In genomic region chr12:5285579-5285978, GRCm38 (mm10) we compare ENCODE assay signal across 22 mouse cellular contexts.
DNase-seq lines count a peak whose midpoint lies in the region; ATAC-seq and TF ChIP-seq lines count a peak whose summit lies in the region.
"Had no signal": no experiment of that assay in that cellular context is flagged by ENCODE, and none has a peak within 500 bp of the region (broad histone marks: within the 10 kb centered on the region; RNA-seq: fewer than 3 reads in every experiment).

No protein-coding gene starts in this region.

- no peak overlapping the region for H3K9ac ChIP-seq in midbrain, embryonic 15.5 days
- no peak overlapping the region for H3K9ac ChIP-seq in midbrain, embryonic 11.5 days (ENCODE audit: low read length)
- H3K9ac ChIP-seq in neural tube, embryonic 14.5 days (replicated peaks; ENCODE audit: low read depth, low read length) = no peak overlapping the region
- H3K9ac ChIP-seq: heart, embryonic 12.5 days; hindbrain, embryonic 13.5 days; limb, embryonic 12.5 days; liver, embryonic 15.5 days; midbrain, embryonic 12.5 days had no signal

- no peaks in the 10 kb centered on the region for H3K36me3 ChIP-seq in midbrain, embryonic 15.5 days (replicated peaks)
- no peaks in the 10 kb centered on the region for H3K36me3 ChIP-seq in midbrain, embryonic 11.5 days (ENCODE audit: control insufficient read depth, insufficient read depth, low read length)
- no peaks in the 10 kb centered on the region for H3K36me3 ChIP-seq in neural tube, embryonic 14.5 days (ENCODE audit: control insufficient read depth, insufficient read depth, low read length)
- H3K36me3 ChIP-seq: heart, embryonic 12.5 days; hindbrain, embryonic 13.5 days; limb, embryonic 12.5 days; liver, embryonic 15.5 days; midbrain, embryonic 12.5 days had no signal

- no peak overlapping the region for H3K4me2 ChIP-seq in midbrain, embryonic 15.5 days
- H3K4me2 ChIP-seq in midbrain, embryonic 11.5 days = no peak overlapping the region
- no peak overlapping the region for H3K4me2 ChIP-seq in neural tube, embryonic 14.5 days (ENCODE audit: low read depth, low read length)
- H3K4me2 ChIP-seq: heart, embryonic 12.5 days; hindbrain, embryonic 13.5 days; limb, embryonic 12.5 days; liver, embryonic 15.5 days; midbrain, embryonic 12.5 days had no signal

- DNase-seq in layer of hippocampus, adult 2 months (ENCODE audit: low spot score in 2 of 2) = no peak
- DNase-seq in layer of hippocampus, postnatal 36 days = no peak
- DNase-seq in midbrain, embryonic 11.5 days (ENCODE audit: low spot score, missing footprints) = no peak
- DNase-seq in brain, adult 2 months (ENCODE audit: low read depth, low spot score) = peak; percentile 80
- DNase-seq in urinary bladder, postnatal 36 days (ENCODE audit: low spot score in 2 of 2) = no peak
- DNase-seq: adrenal gland, postnatal 14 days; cerebellum, adult 18-20 months; cerebellum, postnatal 10 days; heart, adult 2 months; heart, postnatal 4 days; layer of hippocampus, adult 9-11 months; lung, postnatal 36 days had no signal

- 85% methylated on average over 11 of the region's 11 CpGs for WGBS in midbrain, embryonic 15.5 days
- WGBS in midbrain, embryonic 11.5 days = 90% methylated on average over 11 of the region's 11 CpGs
- 72% methylated on average over 11 of the region's 11 CpGs for WGBS in neural tube, embryonic 14.5 days

- no peaks in the 10 kb centered on the region for H3K27me3 ChIP-seq in midbrain, embryonic 15.5 days (replicated peaks)
- no peaks in the 10 kb centered on the region for H3K27me3 ChIP-seq in midbrain, embryonic 11.5 days (ENCODE audit: control insufficient read depth, insufficient read depth, low read length)
- no peaks in the 10 kb centered on the region for H3K27me3 ChIP-seq in neural tube, embryonic 14.5 days (ENCODE audit: control insufficient read depth, insufficient read depth, low read length)
- H3K27me3 ChIP-seq: heart, embryonic 12.5 days; hindbrain, embryonic 13.5 days; limb, embryonic 12.5 days; liver, embryonic 15.5 days; midbrain, embryonic 12.5 days had no signal

- H3K4me1 ChIP-seq in midbrain, embryonic 15.5 days = peaks cover 5% of the 10 kb centered on the region; the same call in 1 of the 2 replicates
- H3K4me1 ChIP-seq in midbrain, embryonic 11.5 days (ENCODE audit: control insufficient read depth, insufficient read depth, low read length) = no peaks in the 10 kb centered on the region
- H3K4me1 ChIP-seq in neural tube, embryonic 14.5 days (ENCODE audit: control insufficient read depth, insufficient read depth, low read length) = 0 out of 2 replicates have a peak, but pooled peaks cover 2% of the 10 kb centered on the region
- H3K4me1 ChIP-seq: liver, embryonic 15.5 days; midbrain, embryonic 12.5 days had no signal

- no peak for TF ChIP-seq CTCF in layer of hippocampus, adult 2 months (conservative IDR thresholded peaks at IDR 0.05)

- ATAC-seq in midbrain, embryonic 15.5 days (replicated peaks) = no peak
- no peak for ATAC-seq in midbrain, embryonic 11.5 days (ENCODE audit: low FRiP score)
- peak; percentile 5; the same call in 1 of the 2 replicates for ATAC-seq in neural tube, embryonic 14.5 days (ENCODE audit: low read depth)
- ATAC-seq: CD4-positive, CD25-positive, alpha-beta regulatory T cell, adult 4 months; forebrain, embryonic 16.5 days had no signal

- H3K27ac ChIP-seq in layer of hippocampus, adult 2 months = peak overlapping the region; percentile 57; the same call in 1 of the 2 replicates
- 0 out of 2 replicates have a peak overlapping the region, but pooled peaks have one; percentile 7 for H3K27ac ChIP-seq in midbrain, embryonic 15.5 days
- H3K27ac ChIP-seq in midbrain, embryonic 11.5 days (ENCODE audit: low read depth, low read length) = no peak overlapping the region
- peak overlapping the region; percentile 28; the same call in 1 of the 2 replicates for H3K27ac ChIP-seq in neural tube, embryonic 14.5 days (ENCODE audit: low read depth, low read length)
- H3K27ac ChIP-seq: heart, adult 2 months; limb, embryonic 12.5 days; liver, embryonic 15.5 days; midbrain, embryonic 12.5 days had no signal

- no peaks in the 10 kb centered on the region for H3K9me3 ChIP-seq in midbrain, embryonic 15.5 days
- H3K9me3 ChIP-seq in midbrain, embryonic 11.5 days (ENCODE audit: control insufficient read depth, low read length) = no peaks in the 10 kb centered on the region
- H3K9me3 ChIP-seq in neural tube, embryonic 14.5 days (ENCODE audit: control insufficient read depth, low read length) = no peaks in the 10 kb centered on the region
- H3K9me3 ChIP-seq: heart, embryonic 12.5 days; hindbrain, embryonic 13.5 days; limb, embryonic 12.5 days; liver, embryonic 15.5 days; midbrain, embryonic 12.5 days had no signal

- H3K4me3 ChIP-seq in layer of hippocampus, adult 2 months = no peak overlapping the region
- no peak overlapping the region for H3K4me3 ChIP-seq in midbrain, embryonic 15.5 days
- no peak overlapping the region for H3K4me3 ChIP-seq in midbrain, embryonic 11.5 days (ENCODE audit: low read depth, low read length)
- H3K4me3 ChIP-seq in neural tube, embryonic 14.5 days (ENCODE audit: low read depth, low read length) = no peak overlapping the region
- H3K4me3 ChIP-seq: erythroblast, embryonic 14.5 days; heart, adult 2 months; heart, embryonic 12.5 days; hindbrain, embryonic 13.5 days; limb, embryonic 12.5 days; liver, embryonic 15.5 days; midbrain, embryonic 12.5 days had no signal
